Mouse (Mus musculus) 416B (cell line): ENCODE measurements around the gene Scube1.

ENCODE experiments used
- DNase-seq: peaks from one replicate; pipeline ENCODE4 v3.0.0; 2011; ENCODE audit warnings: low read depth

Gene Scube1

DNA sequence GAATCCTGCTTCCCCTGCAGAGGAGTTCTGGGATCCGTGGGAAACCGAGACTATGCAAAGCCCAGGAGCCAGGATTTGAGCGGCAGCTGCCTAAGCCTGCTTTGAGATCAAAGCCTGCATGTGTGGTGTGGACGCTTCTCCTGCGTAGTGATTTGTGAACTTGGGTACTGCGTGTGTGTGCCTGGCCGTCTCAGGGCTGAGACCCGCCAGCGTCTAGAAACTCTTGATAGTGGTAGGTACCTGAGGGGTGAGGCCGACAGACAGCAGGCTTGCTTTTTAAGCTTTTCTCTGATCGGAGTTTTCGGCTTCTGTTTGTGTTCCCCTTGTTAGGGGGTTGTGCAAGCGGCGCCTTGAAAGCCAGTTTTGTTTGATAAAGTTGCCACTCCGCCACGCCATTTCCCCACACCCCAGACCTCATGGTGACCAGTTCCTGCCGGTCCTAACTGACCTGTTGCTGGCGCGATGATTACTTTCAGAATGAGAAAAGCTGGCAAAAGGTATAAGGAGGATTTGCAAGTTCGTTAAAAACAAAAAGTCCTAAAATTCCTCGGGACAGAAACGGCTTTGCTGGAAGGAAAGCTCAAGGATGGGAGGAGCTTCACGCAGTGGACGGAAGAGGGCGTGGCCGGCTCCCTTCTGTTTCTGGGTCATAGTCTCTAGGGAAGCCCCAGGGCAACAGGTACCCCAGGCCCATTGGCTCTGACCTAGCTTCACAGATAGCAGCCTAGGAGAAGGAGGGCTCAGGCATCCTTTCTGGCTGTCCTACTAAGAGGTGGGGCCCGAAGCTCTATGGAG, 160.8 kb downstream of the Scube1 start:
- peak; percentile 69 for DNase-seq

DNA sequence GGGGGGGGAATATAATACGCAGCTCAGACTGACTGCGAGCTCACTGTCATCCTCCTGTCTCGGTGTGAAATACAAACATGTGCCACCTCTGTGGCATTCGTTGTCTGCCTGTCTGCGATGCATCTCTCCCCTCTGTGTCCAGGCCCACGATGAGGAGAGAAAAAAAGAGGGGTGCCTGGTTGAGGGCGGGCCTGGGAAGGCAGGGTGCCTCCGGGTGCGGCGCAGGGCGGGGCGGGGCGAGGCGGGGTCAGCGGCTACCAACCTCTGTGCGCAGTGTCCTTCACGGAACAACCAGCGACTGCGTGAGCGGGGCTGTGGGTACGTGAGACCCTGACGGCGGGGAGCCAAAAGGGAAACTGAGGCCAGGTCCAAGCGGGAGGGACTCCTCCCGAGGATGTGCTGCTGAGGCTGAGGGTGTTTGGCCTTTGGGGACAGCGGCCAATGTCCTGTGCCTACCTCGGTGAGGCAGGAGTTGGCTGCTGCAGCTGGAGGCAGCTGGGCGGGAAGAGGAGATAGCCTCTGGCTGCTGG, 161.4 kb downstream of the Scube1 start, which contains the start of the genes Tspo and Mcat:
Gene Tspo (plus strand): TSS at position 266 of the 530 bp plus-strand sequence.
Gene Mcat (minus strand): TSS at position 461 of the 530 bp plus-strand sequence.
- peak; percentile 74 for DNase-seq

DNA sequence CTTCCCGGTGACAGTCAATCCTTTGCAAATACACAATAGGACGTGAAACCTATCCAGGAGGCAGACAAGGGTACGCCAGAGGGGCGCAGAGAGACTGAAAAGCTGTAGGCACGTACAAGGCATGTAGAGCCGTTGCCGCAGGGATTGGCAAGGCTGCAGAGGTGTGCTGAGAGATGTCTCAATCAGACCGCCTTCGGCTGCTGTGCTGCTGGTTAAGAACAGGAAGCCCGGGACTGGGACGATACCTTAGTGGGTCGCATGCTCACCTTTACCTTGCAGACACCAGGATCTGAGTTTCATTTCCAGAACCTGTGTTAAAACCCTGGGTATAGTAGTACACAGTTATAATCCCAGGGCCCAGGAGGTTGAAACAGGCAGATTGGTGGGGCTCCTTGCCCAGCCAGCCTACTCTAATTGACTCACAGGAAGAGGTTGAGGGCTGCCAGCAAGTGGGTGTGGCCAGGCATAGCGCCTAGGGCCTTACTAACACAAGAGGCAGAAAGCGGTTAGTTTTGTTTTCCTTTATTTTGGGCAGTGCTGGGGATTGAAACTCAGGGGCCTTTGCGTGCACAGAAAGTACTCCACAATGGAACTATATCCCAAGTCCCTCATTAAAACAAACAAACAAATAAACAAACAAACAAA, 162.1 kb downstream of the Scube1 start:
- peak; percentile 96 for DNase-seq

DNA sequence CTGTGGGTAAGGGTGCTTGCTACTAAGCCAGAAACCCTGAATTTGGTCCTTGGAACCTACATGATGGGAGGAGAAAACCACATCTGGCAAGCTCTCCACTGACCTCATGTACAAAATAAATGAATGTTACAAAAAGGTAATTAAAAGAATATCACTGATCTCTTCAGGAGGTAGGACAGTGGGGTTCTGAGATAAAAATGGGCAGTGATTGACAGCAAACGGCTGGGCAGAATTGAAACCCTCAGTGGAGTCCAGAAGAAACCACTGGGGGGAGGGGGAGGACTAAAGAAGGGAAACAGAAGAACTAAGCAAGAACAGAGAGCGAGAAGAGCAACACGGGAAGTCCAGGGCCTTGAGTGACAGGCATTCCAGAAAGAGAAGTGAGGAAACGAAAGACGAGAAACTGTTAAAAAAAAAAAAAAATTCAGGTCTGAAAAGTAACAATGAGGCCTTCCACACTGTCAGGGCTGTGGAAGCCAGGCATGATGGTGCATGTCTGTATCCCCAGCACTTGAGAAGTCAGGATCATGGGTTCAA, 163.8 kb downstream of the Scube1 start:
- DNase-seq, result peak; percentile 62

DNA sequence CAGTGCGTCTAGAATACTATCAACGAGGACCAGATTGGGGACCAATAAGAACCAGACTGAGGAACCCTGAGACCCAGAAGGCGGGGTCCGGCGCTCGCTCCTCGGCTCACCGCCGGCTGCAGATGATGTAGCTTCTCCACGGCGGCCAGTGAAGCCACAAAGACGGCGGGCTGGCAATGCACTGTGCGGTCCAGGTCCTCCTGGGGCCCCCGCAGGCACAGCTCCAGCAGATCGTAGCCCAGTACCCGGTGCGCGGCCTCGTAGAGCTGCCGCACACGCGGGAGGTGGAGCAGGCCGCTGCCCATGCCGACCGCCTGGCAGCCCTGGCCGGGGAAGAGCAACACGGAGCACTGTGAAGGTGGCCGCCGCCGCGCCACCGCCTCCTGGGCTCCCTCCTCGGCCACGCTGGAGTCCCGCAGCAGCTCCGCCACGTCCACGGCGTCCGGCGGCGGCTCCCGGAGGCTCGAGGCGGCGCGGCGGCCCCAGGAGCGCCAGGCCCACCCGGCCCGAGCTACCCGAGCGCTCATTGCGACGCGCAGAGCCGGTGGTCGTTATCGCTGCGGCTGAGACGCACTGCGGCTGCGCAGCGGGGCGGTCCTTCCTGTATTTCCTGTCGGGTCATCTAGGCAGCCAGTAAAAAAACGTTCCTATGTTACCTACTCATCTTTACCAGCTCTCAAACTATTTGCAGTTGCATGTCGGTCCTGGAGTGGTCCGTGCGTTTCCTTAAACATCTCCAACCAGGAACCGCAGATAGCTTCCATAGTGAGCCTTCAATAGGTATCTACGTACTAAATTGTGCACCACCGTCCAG, 169.5 kb downstream of the Scube1 start:
- DNase-seq, result peak; percentile 94
